Mouse (Mus musculus) midbrain, embryonic 15.5 days (tissue): Measurements from ENCODE around the gene Olfr382. TPM values are rescaled to one million over a fixed set of nuclear protein-coding genes. Genes with fewer than 3 reads are reported as not detected.
"Not testable (repeated sequence)": the region's sequence is repeated elsewhere in the genome, so short reads cannot be mapped to it uniquely, and the experiment has no call there.

Experiments
- ATAC-seq: fragments of 200-750 bp; cut with Nextera tagmentation; replicated peaks from 2 replicates; pipeline ENCODE4 v1.8.0; 2017; ENCODE audit warnings: moderate TSS enrichment
- H3K27ac ChIP-seq: fragments of 300-500 bp; sonication (generic); 2 replicates; pipeline ENCODE4 v1.5.1; 2015; ENCODE audit warnings: mild to moderate bottlenecking, inconsistent platforms
- H3K27me3 ChIP-seq: fragments of 300-500 bp; sonication (generic); replicated peaks from 2 replicates; pipeline ENCODE4 v1.6.1; 2015; ENCODE audit warnings: inconsistent platforms
- H3K36me3 ChIP-seq: fragments of 300-500 bp; sonication (generic); replicated peaks from 2 replicates; pipeline ENCODE4 v1.6.1; 2015; ENCODE audit warnings: inconsistent platforms
- H3K4me1 ChIP-seq: fragments of 300-500 bp; sonication (generic); 2 replicates; pipeline ENCODE4 v1.6.1; 2015; ENCODE audit warnings: inconsistent platforms
- H3K4me2 ChIP-seq: fragments of 300-500 bp; sonication (generic); 2 replicates; pipeline ENCODE4 v1.6.1; 2015; ENCODE audit warnings: inconsistent platforms, mild to moderate bottlenecking, moderate library complexity
- H3K4me3 ChIP-seq: fragments of 300-500 bp; sonication (generic); 2 replicates; pipeline ENCODE4 v1.5.1; 2015; ENCODE audit warnings: mild to moderate bottlenecking, inconsistent platforms
- H3K9ac ChIP-seq: fragments of 300-500 bp; sonication (generic); 2 replicates; pipeline ENCODE4 v1.6.1; 2015; ENCODE audit warnings: mild to moderate bottlenecking, inconsistent platforms
- H3K9me3 ChIP-seq: fragments of 300-500 bp; sonication (generic); 2 replicates; pipeline ENCODE4 v1.6.1; 2016; ENCODE audit warnings: inconsistent platforms
- WGBS: fragments of 180-500 bp; shearing (Covaris S2); methylation state at CpG from one replicate; pipeline ENCODE4 v1.1.7; 2015; ENCODE audit warnings: mixed read lengths; 5-methylcytosine and 5-hydroxymethylcytosine counted together
- polyA plus RNA-seq: library from polyadenylated mRNA; unstranded; fragments of >200 nt; fragmentation: Nextera tagmentation; extraction: Ambion mirVana; gene quantifications from 2 replicates; pipeline ENCODE4 v1.2.1, GENCODE M21; 2015

Gene Olfr382
- polyA plus RNA-seq: not detected in 2 replicates

DNA sequence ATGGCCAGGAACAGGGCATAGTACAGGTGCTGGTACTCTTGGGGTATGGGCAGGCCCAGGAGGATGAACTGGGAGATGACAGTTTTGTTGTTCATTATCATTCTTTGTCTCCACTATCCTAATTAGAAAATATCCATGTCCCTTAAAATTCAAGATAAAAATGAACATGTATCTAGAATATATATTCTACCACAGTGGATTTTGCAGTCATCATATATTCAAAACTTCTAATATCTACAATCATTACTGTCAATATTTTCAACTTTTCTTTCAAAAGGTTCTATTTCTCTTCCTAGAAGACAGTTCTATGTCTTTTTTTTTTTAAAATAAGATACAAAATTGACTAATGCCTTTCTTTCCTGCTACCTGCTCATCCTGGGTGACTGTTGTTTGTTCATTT lies at the start of gene Olfr382:
Olfr382 (minus strand) TSS at position 101 of the 400 bp plus-strand sequence.
- Histone ChIP-seq H3K9ac (no peak within 1 kb of the TSS), H3K4me3 (no peak within 1 kb of the TSS), H3K36me3 (no peaks in the 10 kb centered on the region), H3K4me1 (no peaks in the 10 kb centered on the region), H3K9me3 (peaks cover 2% of the 10 kb centered on the region; the same call in 1 of the 2 replicates), H3K27me3 (no peaks in the 10 kb centered on the region), H3K27ac (no peak within 1 kb of the TSS), H3K4me2 (no peak within 1 kb of the TSS)
- ATAC-seq: no peak

DNA sequence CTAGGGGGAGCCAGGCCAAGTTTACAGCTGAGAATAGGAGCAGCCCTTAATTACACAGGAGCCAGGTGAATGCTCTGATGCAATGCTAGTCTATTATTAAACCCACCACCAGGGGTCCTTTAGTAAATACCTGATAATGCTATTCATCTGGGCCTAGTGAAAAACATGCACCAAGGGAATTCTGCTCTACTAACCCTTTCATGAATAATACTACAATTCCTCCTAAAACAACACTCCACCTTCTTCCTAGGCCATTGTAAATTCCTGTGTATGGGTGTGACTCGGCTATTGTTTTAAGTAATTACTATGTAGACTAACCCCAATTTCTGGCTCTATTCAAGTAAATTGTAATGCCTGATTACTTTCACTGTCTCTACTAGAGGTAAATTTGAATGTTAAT lies 12.0 kb upstream of the Olfr382 start:
- H3K9ac ChIP-seq, H3K27ac ChIP-seq, H3K4me2 ChIP-seq, H3K4me1 ChIP-seq, H3K9me3 ChIP-seq, H3K4me3 ChIP-seq, H3K36me3 ChIP-seq, ATAC-seq, H3K27me3 ChIP-seq: not testable (repeated sequence)
- WGBS: 79% methylated on average over 1 of the region's 1 CpGs

DNA sequence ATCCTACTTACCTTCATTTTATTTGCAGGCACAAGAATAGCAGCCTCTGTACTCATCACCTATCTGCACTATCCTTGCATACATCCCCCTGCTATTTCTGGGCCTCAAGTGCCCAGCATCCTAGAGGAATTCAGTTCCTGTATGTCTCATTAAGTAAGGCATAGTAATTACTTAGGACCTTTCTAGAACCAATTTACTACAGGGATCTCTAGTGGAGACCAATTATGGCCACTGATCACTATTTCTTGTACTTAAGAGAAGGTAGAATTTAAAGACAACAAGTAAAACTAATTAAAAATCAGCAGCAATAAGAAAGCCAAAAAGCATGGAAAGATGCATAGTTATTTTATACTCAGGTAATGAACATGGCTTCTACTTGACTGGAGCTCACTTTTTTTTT lies 25.5 kb downstream of the Olfr382 start, which contains the start of gene Olfr381:
Olfr381 (minus strand) TSS at position 101 of the 400 bp plus-strand sequence.
- no peak within 1 kb of the TSS for H3K4me2 ChIP-seq
- H3K27me3 ChIP-seq: no peaks in the 10 kb centered on the region
- H3K4me1 ChIP-seq: no peaks in the 10 kb centered on the region
- H3K4me3 ChIP-seq: no peak within 1 kb of the TSS
- no peak for ATAC-seq
- no peak within 1 kb of the TSS for H3K9ac ChIP-seq
- no peaks in the 10 kb centered on the region for H3K9me3 ChIP-seq
- no peaks in the 10 kb centered on the region for H3K36me3 ChIP-seq
- H3K27ac ChIP-seq: no peak within 1 kb of the TSS

Other genes with a start within 250 kb of the Olfr382 start
- 0.14 and 0.22 TPM in 2 replicates for gene Trpv3, start 249.8 kb downstream of the Olfr382 start, polyA plus RNA-seq
- gene Aspa, start 187.6 kb downstream of the Olfr382 start, polyA plus RNA-seq: 1.2 and 1.4 TPM in 2 replicates
- not detected in 2 replicates for gene Gm49340, start 187.5 kb downstream of the Olfr382 start, polyA plus RNA-seq
- gene Spata22, start 187.5 kb downstream of the Olfr382 start, polyA plus RNA-seq: 0.13 and 0.22 TPM in 2 replicates
- not detected in 2 replicates for gene Olfr20, start 166.4 kb downstream of the Olfr382 start, polyA plus RNA-seq
- gene Olfr376, start 146.0 kb downstream of the Olfr382 start, polyA plus RNA-seq: not detected in 2 replicates
- gene Olfr1, start 117.6 kb downstream of the Olfr382 start, polyA plus RNA-seq: not detected in 2 replicates
- not detected in 2 replicates for gene Olfr378, start 88.7 kb downstream of the Olfr382 start, polyA plus RNA-seq
- gene Olfr380, start 59.7 kb downstream of the Olfr382 start, polyA plus RNA-seq: not detected in 2 replicates
- not detected in 2 replicates for gene Olfr381, start 25.6 kb downstream of the Olfr382 start, polyA plus RNA-seq
- gene Olfr385, start 75.8 kb upstream of the Olfr382 start, polyA plus RNA-seq: not detected in 2 replicates
- gene Olfr384, start 81.4 kb upstream of the Olfr382 start, polyA plus RNA-seq: not detected in 2 replicates
- gene Zfp735, start 171.6 kb upstream of the Olfr382 start, polyA plus RNA-seq: not detected in 2 replicates